Mouse (Mus musculus) ES-CJ7 (cell line): ENCODE measurements around the gene Vmn2r20.
A peak's percentile ranks its signal among the peaks of the same experiment; 100 is the strongest.
"Not testable (repeated sequence)": the region's sequence is repeated elsewhere in the genome, so short reads cannot be mapped to it uniquely, and the experiment has no call there.

Experiments used
- DNase-seq: peaks from one replicate; pipeline ENCODE4 v3.0.0; 2011; ENCODE audit warnings: low read depth, low spot score

Vmn2r20 gene

DNA sequence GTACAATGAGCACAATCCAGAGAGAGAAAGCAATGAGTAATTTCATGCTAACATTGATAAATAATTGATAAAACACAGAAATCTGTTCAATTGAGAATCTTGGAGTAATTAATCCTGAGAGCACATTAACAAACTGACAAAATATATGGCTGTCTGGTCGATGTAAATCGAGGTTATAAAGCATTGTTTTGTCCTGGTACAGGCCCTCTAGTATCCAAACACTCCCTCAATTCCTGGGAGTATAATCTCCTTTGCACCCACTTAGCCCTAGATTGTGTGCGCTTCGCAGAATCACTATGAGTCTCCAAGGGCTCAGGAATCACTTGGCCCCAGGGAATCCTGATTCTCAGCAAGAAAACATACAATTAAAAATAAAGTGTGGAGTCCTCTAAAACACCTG is at the start of gene Vmn2r20:
Gene Vmn2r20, minus strand, starts transcription at position 101 of the 400 bp plus-strand sequence.
- not testable (repeated sequence) for DNase-seq

GRCm38 (mm10) chr6:123424413-123424812 is 6.5 kb upstream of the Vmn2r20 start:
- DNase-seq = not testable (repeated sequence)

- not testable (repeated sequence) for DNase-seq
Measured at GRCm38 (mm10) chr6:123406918-123407665, 10.8 kb downstream of the Vmn2r20 start.

- DNase-seq = not testable (repeated sequence)
Measured at GRCm38 (mm10) chr6:123388824-123389223, 29.1 kb downstream of the Vmn2r20 start.

DNA sequence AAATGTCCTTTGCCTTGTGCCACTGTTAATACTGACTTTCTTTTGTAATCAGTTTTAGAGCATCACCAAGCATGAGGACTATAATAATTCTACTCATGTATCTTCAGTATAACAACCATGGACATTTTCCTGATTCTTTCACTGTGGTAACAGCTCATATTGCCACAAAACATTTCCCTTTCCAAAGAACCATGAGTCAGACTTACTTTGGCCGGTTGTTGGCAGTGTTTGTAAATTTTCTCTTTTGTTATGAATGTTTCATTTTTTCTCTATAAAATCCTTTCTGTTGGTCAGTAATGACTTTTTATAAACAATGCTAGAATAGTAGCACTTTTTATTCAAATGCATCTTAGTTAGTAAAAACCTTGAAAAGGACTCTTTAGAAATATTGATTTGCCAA is 71.8 kb downstream of the Vmn2r20 start:
- DNase-seq = no peak

DNA sequence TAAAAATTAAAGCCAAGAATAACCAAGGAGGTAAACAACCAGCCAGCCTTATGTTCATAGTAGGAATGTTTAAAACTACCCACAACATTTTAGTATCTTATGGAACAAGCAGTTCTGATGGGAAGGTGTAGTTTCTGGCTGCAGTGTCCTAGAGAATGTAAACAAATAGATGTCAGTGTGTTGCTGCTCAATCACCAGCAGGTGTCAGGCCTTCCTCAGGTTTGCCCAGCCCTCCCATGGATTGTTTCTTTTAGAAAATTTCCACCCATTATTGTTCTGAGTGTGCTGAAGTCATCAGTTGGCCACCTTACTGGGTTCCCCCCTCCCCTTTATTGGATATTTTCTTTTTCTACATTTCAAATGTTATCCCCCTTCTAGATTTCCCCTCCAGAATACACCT is 77.8 kb downstream of the Vmn2r20 start:
- DNase-seq = peak; percentile 33

DNA sequence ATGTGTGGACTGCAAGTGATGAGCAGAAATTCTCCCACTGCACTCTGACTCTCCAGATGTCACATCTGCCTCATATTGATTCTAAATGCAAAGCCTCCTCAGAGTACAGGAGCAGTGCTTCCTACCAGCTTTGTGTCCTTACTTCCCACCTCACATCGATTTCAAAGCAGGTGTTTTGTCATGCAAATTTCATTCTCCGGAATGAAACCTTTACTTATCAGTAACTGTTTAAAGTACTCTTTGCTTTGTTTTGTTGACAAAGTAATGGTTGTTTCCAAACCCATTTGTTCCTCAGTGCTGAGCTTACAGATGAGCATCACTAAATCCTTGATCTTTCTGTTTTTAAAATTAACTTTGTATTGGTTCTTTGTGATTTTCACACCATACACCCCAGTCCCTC is 85.4 kb downstream of the Vmn2r20 start:
- DNase-seq = peak; percentile 64
